ENCODE assay signal across 20 mouse cellular contexts in the genomic region with DNA sequence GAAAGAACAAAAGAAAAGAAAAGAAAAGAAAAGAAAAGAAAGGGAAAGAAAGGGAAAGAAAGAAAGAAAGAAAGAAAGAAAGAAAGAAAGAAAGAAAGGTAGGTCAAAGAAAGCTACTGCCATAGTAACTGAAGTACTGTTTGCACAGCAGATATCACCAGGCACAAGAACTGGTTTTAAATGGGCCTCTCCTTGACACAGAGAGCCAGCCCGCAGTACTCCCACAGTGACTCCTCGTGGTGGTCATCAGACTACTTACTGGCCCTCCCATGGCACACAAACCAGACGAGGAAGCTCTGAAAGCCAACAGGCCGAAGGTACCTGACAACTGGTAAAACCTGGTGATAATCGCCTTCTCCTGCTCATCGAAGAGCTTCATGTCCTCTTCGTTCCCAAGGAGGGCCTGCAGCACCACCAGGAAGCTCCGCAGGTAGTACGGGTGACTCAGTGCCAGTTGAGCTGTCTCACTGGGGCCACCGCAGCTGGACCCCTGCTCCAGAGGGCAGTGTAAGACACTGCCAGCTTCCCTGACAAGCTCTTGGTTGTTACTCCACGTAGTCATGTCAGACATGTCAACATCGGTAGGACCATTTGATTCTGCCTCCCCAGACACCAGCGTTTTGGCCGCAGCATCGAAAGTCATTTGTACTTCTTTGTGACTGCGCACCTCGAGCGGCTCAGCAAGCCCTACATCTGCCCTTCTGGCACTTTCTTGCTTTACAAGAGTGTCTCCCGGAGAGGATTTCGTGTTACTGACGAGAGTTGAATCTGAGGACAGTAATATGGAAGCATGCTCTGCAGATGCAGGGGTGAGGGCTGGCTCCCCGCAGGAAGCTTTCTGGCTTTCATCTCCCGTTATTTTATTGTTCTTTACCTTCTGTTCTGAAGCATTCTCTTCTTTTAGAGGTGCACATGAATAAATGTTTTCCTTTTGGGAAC. TPM values are rescaled to one million over a fixed set of nuclear protein-coding genes. Genes with fewer than 3 reads are reported as not detected.
DNase-seq lines count a peak whose midpoint lies in the region; ATAC-seq and TF ChIP-seq lines count a peak whose summit lies in the region.
"Had no signal": no experiment of that assay in that cellular context is flagged by ENCODE, and none has a peak within 500 bp of the region (broad histone marks: within the 10 kb centered on the region; RNA-seq: fewer than 3 reads in every experiment).

No protein-coding gene starts in this region.

- H3K9me3 ChIP-seq in hindbrain, embryonic 14.5 days (ENCODE audit: control insufficient read depth, low read length): no peaks in the 10 kb centered on the region
- no peaks in the 10 kb centered on the region for H3K9me3 ChIP-seq in hindbrain, embryonic 13.5 days
- no peaks in the 10 kb centered on the region for H3K9me3 ChIP-seq in midbrain, embryonic 13.5 days
- no peaks in the 10 kb centered on the region for H3K9me3 ChIP-seq in midbrain, embryonic 16.5 days (replicated peaks; ENCODE audit: control insufficient read depth, low read length, poor library complexity, severe bottlenecking)
- H3K9me3 ChIP-seq in limb, embryonic 12.5 days: no peaks in the 10 kb centered on the region
- H3K9me3 ChIP-seq in stomach, postnatal 0 days (ENCODE audit: control insufficient read depth, low read length): no peaks in the 10 kb centered on the region
- H3K9me3 ChIP-seq: embryonic facial prominence, embryonic 12.5 days; forebrain, embryonic 13.5 days; heart, embryonic 10.5 days; megakaryocyte, embryonic 14.5 days had no signal

- H3K4me3 ChIP-seq in hindbrain, embryonic 14.5 days (replicated peaks; ENCODE audit: low read length): no peak overlapping the region
- H3K4me3 ChIP-seq in hindbrain, embryonic 13.5 days: no peak overlapping the region
- 0 out of 2 replicates have a peak overlapping the region, but pooled peaks have one; percentile 69 for H3K4me3 ChIP-seq in midbrain, embryonic 13.5 days (replicated peaks)
- H3K4me3 ChIP-seq in midbrain, embryonic 16.5 days (ENCODE audit: low read depth, low read length): no peak overlapping the region
- H3K4me3 ChIP-seq in limb, embryonic 12.5 days (replicated peaks): peak overlapping the region; percentile 57; the same call in 1 of the 2 replicates
- H3K4me3 ChIP-seq in stomach, postnatal 0 days (ENCODE audit: low read depth, low read length): no peak overlapping the region

- ATAC-seq in hindbrain, embryonic 14.5 days (ENCODE audit: low FRiP score): no peak
- ATAC-seq in hindbrain, embryonic 13.5 days (ENCODE audit: low FRiP score): no peak
- no peak for ATAC-seq in midbrain, embryonic 13.5 days
- ATAC-seq in midbrain, embryonic 16.5 days: no peak
- no peak for ATAC-seq in limb, embryonic 12.5 days (ENCODE audit: insufficient number of reproducible peaks, insufficient read depth, low FRiP score, low TSS enrichment, low read depth)
- ATAC-seq in stomach, postnatal 0 days (ENCODE audit: low FRiP score, low TSS enrichment): peak; percentile 75
- ATAC-seq: Patski had no signal

- H3K4me2 ChIP-seq in hindbrain, embryonic 14.5 days (replicated peaks): no peak overlapping the region
- H3K4me2 ChIP-seq in hindbrain, embryonic 13.5 days: no peak overlapping the region
- no peak overlapping the region for H3K4me2 ChIP-seq in midbrain, embryonic 13.5 days (replicated peaks)
- H3K4me2 ChIP-seq in midbrain, embryonic 16.5 days (ENCODE audit: low read length): no peak overlapping the region
- H3K4me2 ChIP-seq in limb, embryonic 12.5 days: peak overlapping the region; percentile 65; the same call in 1 of the 2 replicates
- no peak overlapping the region for H3K4me2 ChIP-seq in stomach, postnatal 0 days (replicated peaks; ENCODE audit: low read depth)

- TF ChIP-seq CTCF in stomach, postnatal 0 days (IDR thresholded peaks at IDR 0.05; ENCODE audit: low read depth): peak; percentile 24

- no peaks in the 10 kb centered on the region for H3K27me3 ChIP-seq in hindbrain, embryonic 14.5 days (ENCODE audit: control insufficient read depth, insufficient read depth, low read length)
- H3K27me3 ChIP-seq in hindbrain, embryonic 13.5 days: no peaks in the 10 kb centered on the region
- no peaks in the 10 kb centered on the region for H3K27me3 ChIP-seq in midbrain, embryonic 13.5 days
- H3K27me3 ChIP-seq in midbrain, embryonic 16.5 days (ENCODE audit: control insufficient read depth, insufficient read depth, low read depth, low read length): no peaks in the 10 kb centered on the region
- no peaks in the 10 kb centered on the region for H3K27me3 ChIP-seq in limb, embryonic 12.5 days
- no peaks in the 10 kb centered on the region for H3K27me3 ChIP-seq in stomach, postnatal 0 days (ENCODE audit: control insufficient read depth, insufficient read depth, low read length)
- H3K27me3 ChIP-seq: embryonic facial prominence, embryonic 12.5 days; forebrain, embryonic 13.5 days; megakaryocyte, embryonic 14.5 days; Patski had no signal

- H3K27ac ChIP-seq in hindbrain, embryonic 14.5 days: no peak overlapping the region
- H3K27ac ChIP-seq in hindbrain, embryonic 13.5 days: no peak overlapping the region
- H3K27ac ChIP-seq in midbrain, embryonic 13.5 days: no peak overlapping the region
- H3K27ac ChIP-seq in midbrain, embryonic 16.5 days (ENCODE audit: low read length): no peak overlapping the region
- no peak overlapping the region for H3K27ac ChIP-seq in limb, embryonic 12.5 days
- H3K27ac ChIP-seq in stomach, postnatal 0 days (replicated peaks): no peak overlapping the region; the same call in 1 of the 2 replicates
- H3K27ac ChIP-seq: forebrain, embryonic 13.5 days; heart, embryonic 10.5 days had no signal

- WGBS in hindbrain, embryonic 14.5 days: 88% methylated on average over 23 of the region's 23 CpGs
- 90% methylated on average over 23 of the region's 23 CpGs for WGBS in hindbrain, embryonic 13.5 days
- WGBS in midbrain, embryonic 13.5 days: 91% methylated on average over 23 of the region's 23 CpGs
- 87% methylated on average over 23 of the region's 23 CpGs for WGBS in midbrain, embryonic 16.5 days
- 93% methylated on average over 23 of the region's 23 CpGs for WGBS in limb, embryonic 12.5 days
- 89% methylated on average over 23 of the region's 23 CpGs for WGBS in stomach, postnatal 0 days

- TF ChIP-seq EP300 in stomach, postnatal 0 days (optimal IDR thresholded peaks at IDR 0.05): no peak

- H3K4me1 ChIP-seq in hindbrain, embryonic 14.5 days (replicated peaks; ENCODE audit: control insufficient read depth, insufficient read depth, low read length): peaks cover 10% of the 10 kb centered on the region
- peaks cover 16% of the 10 kb centered on the region for H3K4me1 ChIP-seq in hindbrain, embryonic 13.5 days (replicated peaks)
- H3K4me1 ChIP-seq in midbrain, embryonic 13.5 days (replicated peaks): peaks cover 15% of the 10 kb centered on the region
- peaks cover 7% of the 10 kb centered on the region for H3K4me1 ChIP-seq in midbrain, embryonic 16.5 days (ENCODE audit: control insufficient read depth, insufficient read depth, low read length)
- H3K4me1 ChIP-seq in limb, embryonic 12.5 days (replicated peaks): peaks cover 5% of the 10 kb centered on the region
- H3K4me1 ChIP-seq in stomach, postnatal 0 days (replicated peaks; ENCODE audit: control insufficient read depth, insufficient read depth): no peaks in the 10 kb centered on the region

- peaks cover 29% of the 10 kb centered on the region for H3K36me3 ChIP-seq in hindbrain, embryonic 14.5 days (replicated peaks; ENCODE audit: control insufficient read depth, insufficient read depth)
- H3K36me3 ChIP-seq in hindbrain, embryonic 13.5 days: peaks cover 33% of the 10 kb centered on the region
- H3K36me3 ChIP-seq in midbrain, embryonic 13.5 days: peaks cover 27% of the 10 kb centered on the region
- peaks cover 8% of the 10 kb centered on the region for H3K36me3 ChIP-seq in midbrain, embryonic 16.5 days (ENCODE audit: control insufficient read depth, insufficient read depth, low read length)
- peaks cover 51% of the 10 kb centered on the region for H3K36me3 ChIP-seq in limb, embryonic 12.5 days
- H3K36me3 ChIP-seq in stomach, postnatal 0 days (ENCODE audit: control insufficient read depth, insufficient read depth, low read length): 0 out of 2 replicates have a peak, but pooled peaks cover 4% of the 10 kb centered on the region

- H3K9ac ChIP-seq in hindbrain, embryonic 14.5 days: 0 out of 2 replicates have a peak overlapping the region, but pooled peaks have one; percentile 67
- H3K9ac ChIP-seq in hindbrain, embryonic 13.5 days: no peak overlapping the region
- H3K9ac ChIP-seq in midbrain, embryonic 13.5 days (replicated peaks): no peak overlapping the region
- H3K9ac ChIP-seq in midbrain, embryonic 16.5 days (ENCODE audit: low read depth, low read length): no peak overlapping the region
- no peak overlapping the region for H3K9ac ChIP-seq in limb, embryonic 12.5 days (replicated peaks)
- no peak overlapping the region for H3K9ac ChIP-seq in stomach, postnatal 0 days (ENCODE audit: low read length)

- DNase-seq in hindbrain, embryonic 14.5 days (ENCODE audit: low spot score): no peak
- peak; percentile 43 for DNase-seq in stomach, postnatal 0 days (ENCODE audit: low spot score)
- no peak for DNase-seq in cerebellum, adult 9-10 months
- DNase-seq: adrenal gland, adult 2 months; cerebellum, adult 11 months; heart, postnatal 10 days; kidney, adult 9 months; kidney, postnatal 14 days; midbrain, embryonic 14.5 days; right cerebral cortex, postnatal 14 days; thymus, postnatal 14 days had no signal

RNA-seq across cellular contexts. Expression of a gene that starts 1.7 kb away (rescaled TPM):
- polyA plus RNA-seq in hindbrain, embryonic 14.5 days (2014; fragmentation: Nextera tagmentation; extraction: Ambion mirVana): 3.5 and 5.0 TPM in 2 replicates
- 7.8 and 9.1 TPM in 2 replicates for polyA plus RNA-seq in hindbrain, embryonic 13.5 days (2015; fragmentation: Nextera tagmentation; extraction: Ambion mirVana)
- polyA plus RNA-seq in midbrain, embryonic 13.5 days (2015; fragmentation: Nextera tagmentation; extraction: Ambion mirVana): 9.0 TPM in 2 replicates
- 5.1 and 7.1 TPM in 2 replicates for polyA plus RNA-seq in midbrain, embryonic 16.5 days (2015; fragmentation: Nextera tagmentation; extraction: Ambion mirVana)
- polyA plus RNA-seq in limb, embryonic 12.5 days (2016; fragmentation: Nextera tagmentation; extraction: Ambion mirVana): 11.4 and 12.4 TPM in 2 replicates
- polyA plus RNA-seq in stomach, postnatal 0 days (2015; fragmentation: Nextera tagmentation; extraction: Ambion mirVana): 2.7 and 2.9 TPM in 2 replicates

RNA-seq across cellular contexts. Expression of a gene that starts 19.9 kb away (rescaled TPM):
- polyA plus RNA-seq in hindbrain, embryonic 14.5 days (2014; fragmentation: Nextera tagmentation; extraction: Ambion mirVana): 20.2 and 22.5 TPM in 2 replicates
- polyA plus RNA-seq in hindbrain, embryonic 13.5 days (2015; fragmentation: Nextera tagmentation; extraction: Ambion mirVana): 27.9 and 28.8 TPM in 2 replicates
- 31.1 and 34.3 TPM in 2 replicates for polyA plus RNA-seq in midbrain, embryonic 13.5 days (2015; fragmentation: Nextera tagmentation; extraction: Ambion mirVana)
- polyA plus RNA-seq in midbrain, embryonic 16.5 days (2015; fragmentation: Nextera tagmentation; extraction: Ambion mirVana): 22.6 and 28.3 TPM in 2 replicates
- 52.4 and 60.3 TPM in 2 replicates for polyA plus RNA-seq in limb, embryonic 12.5 days (2016; fragmentation: Nextera tagmentation; extraction: Ambion mirVana)
- polyA plus RNA-seq in stomach, postnatal 0 days (2015; fragmentation: Nextera tagmentation; extraction: Ambion mirVana): 24.3 and 26.4 TPM in 2 replicates

RNA-seq across cellular contexts. Expression of a gene that starts 20.2 kb away (rescaled TPM):
- polyA plus RNA-seq in hindbrain, embryonic 14.5 days (2014; fragmentation: Nextera tagmentation; extraction: Ambion mirVana): 47.3 and 58.9 TPM in 2 replicates
- 41.8 and 53.3 TPM in 2 replicates for polyA plus RNA-seq in hindbrain, embryonic 13.5 days (2015; fragmentation: Nextera tagmentation; extraction: Ambion mirVana)
- polyA plus RNA-seq in midbrain, embryonic 13.5 days (2015; fragmentation: Nextera tagmentation; extraction: Ambion mirVana): 34.3 and 36.1 TPM in 2 replicates
- polyA plus RNA-seq in midbrain, embryonic 16.5 days (2015; fragmentation: Nextera tagmentation; extraction: Ambion mirVana): 36.7 and 43.8 TPM in 2 replicates
- polyA plus RNA-seq in limb, embryonic 12.5 days (2016; fragmentation: Nextera tagmentation; extraction: Ambion mirVana): 47.0 and 53.2 TPM in 2 replicates
- polyA plus RNA-seq in stomach, postnatal 0 days (2015; fragmentation: Nextera tagmentation; extraction: Ambion mirVana): 89.8 and 97.7 TPM in 2 replicates

Comparison
In these comparisons a context has a peak if more than half of its experiments do, and no peak if none do; other contexts are left out.
1. H3K4me3 ChIP-seq: peak in midbrain, embryonic 13.5 days (single experiment) and limb, embryonic 12.5 days (single experiment); none in hindbrain, embryonic 14.5 days (single experiment), hindbrain, embryonic 13.5 days (single experiment), midbrain, embryonic 16.5 days (single experiment) and stomach, postnatal 0 days (single experiment).